Mouse (Mus musculus): ENCODE data around the gene Atpaf2.

Atpaf2 gene

DNA sequence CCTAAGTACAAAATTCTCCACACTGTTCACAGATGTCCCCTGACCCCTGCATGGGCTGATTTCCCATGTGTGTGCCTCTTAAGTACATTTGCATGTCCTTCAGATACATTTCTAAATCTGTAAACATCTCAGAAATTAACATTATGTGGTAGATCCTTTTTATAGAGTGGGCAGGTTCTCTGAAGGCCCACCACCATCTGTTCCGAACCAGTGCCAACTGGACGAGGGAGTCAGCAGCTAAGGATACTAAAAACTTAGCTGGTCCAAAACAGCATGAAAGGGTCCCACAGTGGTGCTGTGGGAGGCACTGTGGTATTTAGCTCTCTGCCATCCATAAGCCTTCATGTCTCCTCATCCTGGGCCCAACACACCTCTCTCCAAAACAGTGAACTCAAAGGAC is 21.1 kb downstream of the Atpaf2 start:
- no peak for DNase-seq (ENCODE audit: low spot score)

DNA sequence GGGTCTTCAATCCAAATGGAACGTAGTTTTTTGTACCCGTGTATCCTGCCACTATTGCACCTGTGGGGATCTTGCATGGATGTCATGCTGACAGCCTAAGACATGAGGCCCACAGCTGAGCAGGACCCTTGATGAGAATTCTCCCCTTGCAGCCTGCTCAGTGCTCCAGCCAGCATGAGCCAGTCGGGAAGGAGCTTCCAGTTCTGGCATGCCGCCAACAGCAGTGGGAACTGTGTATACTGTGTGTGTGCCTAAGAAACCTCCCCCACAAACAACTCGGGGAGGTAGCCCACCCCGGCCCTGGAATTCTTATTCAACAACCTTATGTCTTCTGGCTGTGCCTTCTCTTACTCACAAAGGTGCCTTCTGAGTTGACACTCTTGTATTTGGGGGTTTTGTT is 21.7 kb downstream of the Atpaf2 start:
- no peak for DNase-seq (ENCODE audit: low spot score)

DNA sequence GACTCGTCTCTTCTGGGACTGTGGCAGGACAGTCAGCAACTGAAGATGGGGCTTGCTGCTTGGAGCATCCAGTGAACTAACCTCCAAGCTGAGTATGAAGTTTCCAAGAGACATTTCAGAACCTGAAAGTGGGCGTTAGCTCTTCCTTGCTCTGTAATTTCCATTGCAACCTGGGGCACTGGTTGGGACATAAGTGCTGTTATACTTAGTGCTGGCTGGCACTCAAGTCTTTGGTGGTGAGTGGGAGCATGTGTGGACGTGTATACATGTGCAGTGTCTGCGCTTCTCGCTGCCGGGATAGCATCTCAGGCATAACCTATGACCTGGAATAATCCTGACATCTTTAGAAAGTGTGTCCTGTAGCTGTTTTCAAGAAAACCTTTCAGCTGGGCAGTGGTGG is 26.9 kb downstream of the Atpaf2 start:
- DNase-seq (ENCODE audit: low spot score), result no peak

DNA sequence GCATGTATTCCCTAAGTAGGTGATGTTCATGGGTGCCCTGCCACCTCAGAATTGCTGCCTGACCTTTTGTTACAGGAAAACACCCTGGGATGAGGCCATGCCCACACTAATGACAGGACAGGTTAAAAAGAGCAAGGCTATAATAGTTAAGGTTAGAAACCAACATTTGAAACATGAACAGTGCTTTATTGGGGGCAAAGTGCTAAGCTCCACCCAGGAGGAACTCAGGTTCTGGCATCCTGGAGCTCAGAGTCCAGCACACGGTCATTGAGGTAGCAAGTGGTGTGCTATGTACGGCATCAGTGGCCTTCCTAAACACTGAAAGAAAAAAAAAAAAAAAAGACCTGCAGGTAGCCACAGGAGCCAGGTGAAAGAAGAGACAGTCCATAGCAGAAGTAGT is 30.3 kb downstream of the Atpaf2 start:
- no peak for DNase-seq (ENCODE audit: low spot score)

DNA sequence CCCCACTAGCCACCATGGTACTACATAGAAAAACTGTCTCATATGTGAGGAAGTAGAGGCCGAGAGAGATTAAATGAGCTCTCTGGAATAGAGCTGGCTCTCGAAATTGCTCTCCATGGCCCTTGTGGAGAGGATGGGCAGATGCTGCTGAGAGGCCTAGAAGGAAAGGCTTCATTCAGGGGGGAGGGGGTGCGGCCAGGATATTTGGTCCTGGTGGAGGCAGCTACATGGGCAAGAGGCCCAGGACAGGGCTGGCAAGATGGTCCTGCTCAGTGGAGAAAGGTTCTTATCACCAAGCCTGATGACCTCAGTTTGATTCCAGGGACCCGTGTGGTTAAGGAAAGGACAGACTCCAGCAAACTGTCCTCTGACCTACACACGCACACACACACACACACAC is 32.3 kb downstream of the Atpaf2 start:
- no peak for DNase-seq (ENCODE audit: low spot score)

DNA sequence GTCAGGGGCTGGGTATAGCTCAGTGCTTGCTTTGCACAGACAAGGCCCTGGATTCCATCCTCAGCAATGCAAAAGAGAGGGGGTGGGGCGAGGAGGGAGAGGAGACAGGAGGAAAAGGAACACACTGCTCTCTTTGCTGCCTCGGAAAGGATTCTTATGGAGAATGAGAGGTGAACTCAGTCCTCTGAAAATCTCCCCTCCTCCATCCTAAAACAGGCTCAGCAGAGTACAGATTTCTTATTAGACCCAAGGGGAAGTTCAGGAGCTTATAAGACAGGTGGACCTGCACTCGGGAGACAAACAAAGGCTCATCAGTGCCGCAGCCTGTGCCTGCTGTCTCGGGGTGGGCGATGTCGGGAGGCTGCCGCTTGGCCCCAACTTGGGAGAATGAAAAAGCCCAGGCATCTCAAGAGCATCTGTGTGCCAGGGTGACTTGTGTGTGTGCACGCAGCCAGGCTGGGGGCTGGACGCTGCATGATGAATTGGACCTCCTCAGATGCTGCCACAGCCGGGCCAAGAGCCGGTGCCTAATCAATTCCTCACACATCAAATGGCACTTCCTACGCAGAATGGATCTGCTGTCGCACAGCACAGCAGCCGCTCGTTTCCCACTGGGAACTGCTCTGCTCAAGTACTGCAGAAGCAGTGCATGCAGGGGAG is 33.4 kb downstream of the Atpaf2 start:
- DNase-seq (ENCODE audit: low spot score), result no peak

DNA sequence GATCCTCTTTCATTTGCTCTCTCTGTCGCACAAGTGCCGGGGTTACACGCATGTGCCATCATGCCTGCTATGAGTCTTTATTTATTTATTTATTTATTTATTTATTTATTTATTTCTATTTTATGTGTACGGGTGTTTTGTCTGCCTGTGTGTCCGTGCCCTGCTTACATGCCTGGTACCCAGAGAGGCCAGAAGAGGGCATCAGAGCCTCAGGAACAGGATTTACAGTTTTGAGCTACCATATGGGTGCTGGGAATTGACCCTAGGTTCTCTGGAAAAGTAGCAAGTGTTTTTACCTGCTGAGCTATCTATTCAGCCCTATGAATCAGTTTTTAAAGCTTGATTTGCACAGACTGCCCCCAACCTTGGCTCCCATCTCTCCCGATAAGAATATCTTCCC is 34.7 kb downstream of the Atpaf2 start:
- no peak for DNase-seq (ENCODE audit: low spot score)

DNA sequence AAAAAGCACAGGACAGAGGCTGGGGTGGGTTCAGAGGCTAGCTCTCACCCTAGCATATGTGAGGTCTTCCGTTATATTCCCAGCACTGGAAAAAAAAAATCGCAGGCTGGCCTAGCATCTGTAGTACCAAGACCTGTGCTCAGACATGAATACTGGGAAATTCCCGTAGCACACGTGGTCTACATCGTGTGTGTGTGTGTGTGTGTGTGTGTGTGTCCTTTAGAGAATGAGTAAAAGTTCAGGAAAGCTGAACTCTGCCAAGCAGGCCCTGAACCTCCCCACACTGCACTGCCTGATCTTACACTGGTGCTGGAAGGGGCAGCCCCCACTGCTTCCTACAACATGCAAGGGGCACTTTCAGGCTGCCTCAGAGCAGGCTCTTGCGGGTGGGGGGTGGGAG is 43.8 kb downstream of the Atpaf2 start:
- no peak for DNase-seq (ENCODE audit: low spot score)

DNA sequence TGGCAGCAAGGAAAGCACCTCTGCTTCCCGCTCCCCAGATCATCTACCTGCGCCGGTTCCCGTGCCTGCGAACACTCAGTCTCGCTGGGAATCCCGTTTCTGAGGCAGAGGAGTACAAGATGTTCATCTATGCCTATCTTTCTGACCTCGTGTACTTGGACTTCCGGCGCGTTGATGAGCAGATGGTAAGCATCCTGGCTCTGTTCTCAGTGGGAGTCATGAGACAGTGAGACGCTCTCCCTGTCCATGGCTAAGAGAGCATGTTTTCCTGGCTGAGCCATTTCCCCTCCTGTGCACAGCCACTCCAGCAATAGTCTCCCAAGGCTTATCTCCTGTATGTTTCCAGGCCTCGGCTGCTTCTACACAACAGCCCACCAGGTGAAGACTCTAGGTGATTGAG is 47.8 kb downstream of the Atpaf2 start:
- DNase-seq (ENCODE audit: low spot score), result no peak

DNA sequence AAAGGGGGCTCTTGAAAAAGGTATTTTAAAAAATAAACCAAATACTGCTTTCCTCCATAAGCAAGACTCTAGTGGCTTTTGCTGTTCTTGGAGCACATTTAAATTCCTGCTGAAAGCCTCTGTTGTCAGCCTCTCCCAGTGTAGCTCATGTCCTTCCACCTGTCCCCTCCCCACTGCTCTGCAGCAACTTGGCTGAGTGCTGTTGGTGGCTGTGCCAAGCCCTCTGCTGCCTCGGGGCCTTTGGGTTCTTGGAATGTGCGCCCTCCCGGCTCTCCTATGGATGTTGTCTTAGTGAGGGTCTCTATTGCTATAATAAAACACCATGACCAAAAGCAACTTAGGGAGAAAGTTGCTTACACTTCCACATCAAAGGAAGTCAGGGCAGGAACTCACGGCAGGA is 48.8 kb downstream of the Atpaf2 start:
- DNase-seq (ENCODE audit: low spot score), result no peak

DNA sequence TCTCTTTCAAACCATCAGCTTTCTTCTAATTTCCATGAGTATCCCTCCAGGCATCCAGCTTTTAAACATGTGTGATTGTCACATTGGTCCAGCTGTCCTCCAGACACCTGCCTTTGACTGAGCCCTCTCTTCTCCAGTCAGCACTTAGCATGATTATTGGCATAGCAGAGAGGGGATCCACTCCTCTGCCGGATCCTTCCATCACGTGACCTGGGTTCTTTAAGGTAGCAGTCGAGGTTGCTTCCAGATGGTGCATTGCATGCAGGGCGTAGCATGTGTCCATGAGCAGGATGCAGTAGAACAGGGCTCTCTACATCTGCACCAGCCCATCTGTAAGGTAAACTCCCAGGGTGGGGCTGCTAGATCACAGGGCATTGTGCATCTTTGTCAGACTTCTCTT is 49.3 kb downstream of the Atpaf2 start:
- no peak for DNase-seq (ENCODE audit: low spot score)

DNA sequence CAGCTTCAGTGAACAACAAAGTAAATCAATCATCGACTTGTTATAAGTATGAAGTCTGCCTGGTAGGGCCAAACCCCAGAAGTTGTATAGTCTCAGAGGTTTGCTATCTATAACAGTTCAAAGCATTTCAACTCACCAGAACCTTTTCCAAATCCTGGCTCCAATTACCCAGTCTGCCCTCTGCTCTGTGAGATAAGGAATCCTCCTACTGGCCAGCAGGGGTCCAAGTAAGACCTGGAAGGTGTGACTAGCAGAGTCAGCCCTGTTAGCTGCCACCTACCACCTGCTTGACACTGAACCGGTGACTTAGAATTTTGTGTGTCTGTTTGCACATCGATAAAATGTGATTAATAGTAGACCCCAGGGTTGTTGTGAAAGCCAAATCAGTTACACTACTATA is 51.0 kb downstream of the Atpaf2 start:
- DNase-seq (ENCODE audit: low spot score), result no peak

DNA sequence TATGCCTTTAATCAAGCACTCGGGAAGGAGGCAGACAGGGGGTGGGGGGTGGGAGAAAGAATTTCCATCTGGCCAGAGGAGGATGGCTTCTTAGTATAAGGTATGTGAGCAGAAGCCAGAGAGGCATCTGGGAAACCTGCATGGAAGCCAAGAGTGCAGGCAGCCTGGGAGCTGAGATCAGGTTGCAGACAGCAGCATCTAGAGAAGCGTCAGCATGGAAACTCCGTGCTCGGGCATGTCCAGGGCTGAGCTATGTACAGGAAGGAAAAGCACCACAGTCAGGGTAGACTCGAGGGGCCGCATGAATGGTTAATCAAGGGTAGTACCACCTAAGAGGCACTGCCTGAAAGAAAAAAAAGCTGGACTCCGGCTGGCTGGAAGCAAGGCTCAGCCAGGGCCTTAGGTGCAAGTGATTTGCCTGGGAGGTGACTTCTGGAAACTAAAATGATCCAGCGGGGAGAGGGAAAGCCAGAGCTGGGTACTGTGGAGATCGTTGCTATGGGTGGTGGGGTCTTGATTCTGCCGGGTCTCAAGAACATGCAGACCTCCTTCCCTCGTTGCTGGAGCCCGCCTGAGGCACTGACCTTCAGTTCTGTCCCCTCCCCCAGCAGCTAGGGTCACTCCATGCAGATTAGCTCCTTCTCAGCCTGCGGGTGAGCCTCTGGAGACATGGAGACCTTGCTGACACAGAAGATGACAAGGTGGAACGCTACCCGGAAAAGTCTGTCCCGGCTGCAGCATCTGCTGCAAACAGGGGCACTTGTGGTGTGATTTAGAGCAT is 51.8 kb downstream of the Atpaf2 start:
- no peak for DNase-seq (ENCODE audit: low spot score)

DNA sequence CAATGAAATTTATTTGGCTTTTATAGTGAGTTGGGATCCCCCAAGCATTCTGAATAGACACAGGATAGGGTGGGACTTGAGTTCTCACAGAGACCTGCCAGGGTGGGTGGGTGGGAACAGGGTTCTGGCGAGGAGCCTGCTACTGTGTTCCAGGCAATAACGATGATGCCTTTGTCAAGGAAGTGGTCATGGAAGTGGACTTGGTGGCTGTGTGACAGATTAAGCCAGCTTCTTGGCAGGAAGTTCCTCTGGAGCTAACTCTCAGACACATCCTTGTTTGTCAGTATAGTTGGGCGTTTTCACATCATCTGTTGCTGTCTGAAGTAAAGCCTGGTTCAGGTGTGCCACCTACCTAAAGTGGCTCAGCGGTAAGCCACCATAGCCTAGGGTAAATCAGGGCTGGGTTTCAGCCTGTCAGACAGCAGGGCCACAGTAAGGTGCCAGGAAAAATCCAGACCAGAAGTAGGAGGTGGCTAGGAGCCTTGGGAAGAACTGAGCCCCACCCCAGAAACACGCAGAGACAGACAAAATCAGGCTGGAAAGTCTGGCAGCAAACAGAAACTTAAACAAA is 57.5 kb downstream of the Atpaf2 start:
- no peak for DNase-seq (ENCODE audit: low spot score)

DNA sequence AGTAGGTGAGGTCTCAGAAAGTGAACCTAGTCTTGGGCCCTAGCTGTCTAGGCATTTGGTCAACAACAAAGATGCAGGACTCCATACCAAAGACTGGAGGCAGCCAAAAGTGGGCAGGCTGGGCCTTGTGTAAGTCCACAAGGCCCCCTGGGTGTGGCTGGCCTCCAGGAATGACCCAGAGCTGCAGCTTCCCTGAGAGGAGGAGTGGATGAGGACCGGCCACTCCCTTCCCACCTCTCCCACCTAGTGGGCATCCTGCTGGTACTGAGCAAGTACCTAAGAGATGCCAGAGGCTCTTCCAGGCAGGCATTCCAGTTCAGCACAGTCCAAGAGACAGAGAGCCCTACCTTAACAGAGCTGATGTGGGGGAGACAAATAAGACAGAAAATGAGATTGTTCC is 58.3 kb downstream of the Atpaf2 start:
- no peak for DNase-seq (ENCODE audit: low spot score)

DNA sequence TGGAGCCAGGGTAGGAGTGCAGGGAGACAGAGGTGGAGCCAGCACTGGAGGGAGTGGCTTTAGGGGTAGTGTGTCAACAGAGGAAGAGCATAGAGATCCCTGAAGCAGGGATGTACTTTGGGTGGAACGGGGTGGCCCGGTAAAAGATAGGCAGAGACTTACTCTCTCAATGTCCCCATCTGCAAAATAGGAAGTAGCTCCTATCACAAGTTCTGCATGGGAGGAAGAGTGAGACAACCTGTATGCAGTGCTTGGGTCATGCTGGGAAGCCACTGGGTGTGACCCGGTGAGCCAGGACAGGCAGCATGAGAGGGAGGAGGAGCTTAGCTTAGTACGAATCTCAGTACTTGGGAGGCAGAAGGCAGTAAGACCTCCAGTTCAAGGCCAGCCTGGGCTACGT is 59.1 kb downstream of the Atpaf2 start:
- no peak for DNase-seq (ENCODE audit: low spot score)

DNA sequence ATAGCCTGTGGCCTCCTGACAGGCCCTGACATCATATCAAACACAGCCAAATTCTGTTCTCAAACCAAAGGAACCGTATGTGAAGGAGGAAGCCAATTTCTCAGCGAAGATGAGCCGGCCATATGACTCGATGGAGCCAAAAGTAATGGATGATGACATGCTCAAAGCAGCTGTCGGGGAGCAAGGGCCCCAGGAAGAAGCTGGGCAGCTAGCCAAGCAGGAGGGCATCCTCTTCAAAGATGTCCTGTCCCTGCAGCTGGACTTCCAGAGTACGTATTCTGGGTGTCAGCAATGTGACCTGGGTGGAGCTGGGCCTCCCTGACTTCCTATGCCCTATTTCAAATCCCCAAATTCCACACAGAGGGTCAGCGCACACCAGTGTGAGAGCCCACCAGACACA is 59.7 kb downstream of the Atpaf2 start:
- DNase-seq (ENCODE audit: low spot score), result no peak

DNA sequence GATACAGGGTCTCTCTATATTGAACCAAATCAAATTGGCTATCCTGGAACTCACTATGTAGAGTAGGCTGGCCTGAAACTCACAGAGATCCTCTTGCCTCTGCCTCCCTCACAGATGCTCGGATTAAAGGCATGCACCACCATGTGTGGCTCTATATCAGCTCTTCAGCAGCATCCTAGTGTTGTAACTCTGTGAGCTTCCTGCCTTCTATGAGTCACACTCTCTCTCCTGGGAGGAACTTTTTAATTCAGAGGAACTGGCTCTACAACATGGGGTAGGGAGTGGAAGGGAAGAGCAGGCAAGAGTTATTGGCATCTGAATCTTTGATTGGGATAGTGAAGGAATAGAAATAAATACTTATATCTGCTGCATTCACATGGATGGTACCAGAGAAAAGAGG is 61.1 kb downstream of the Atpaf2 start:
- DNase-seq (ENCODE audit: low spot score), result no peak

DNA sequence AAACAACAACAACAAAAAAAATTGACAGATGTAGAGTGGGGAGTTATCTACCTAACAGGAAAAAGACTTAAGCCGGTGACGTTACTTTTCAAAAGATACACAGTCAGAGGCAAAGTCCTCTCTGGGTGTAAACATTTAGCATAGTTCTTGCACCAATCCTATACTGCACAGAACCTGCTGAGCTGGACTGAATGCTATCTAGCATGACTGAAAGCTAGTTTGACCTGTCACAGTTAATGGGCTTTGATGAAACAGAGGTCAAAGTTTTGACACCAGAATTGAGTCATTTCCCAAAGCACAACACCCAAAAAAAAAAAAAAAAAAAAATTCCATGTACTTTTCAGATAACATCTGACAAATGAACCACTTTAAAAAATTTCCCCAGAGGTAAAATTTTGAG is 62.3 kb downstream of the Atpaf2 start:
- DNase-seq (ENCODE audit: low spot score), result no peak

DNA sequence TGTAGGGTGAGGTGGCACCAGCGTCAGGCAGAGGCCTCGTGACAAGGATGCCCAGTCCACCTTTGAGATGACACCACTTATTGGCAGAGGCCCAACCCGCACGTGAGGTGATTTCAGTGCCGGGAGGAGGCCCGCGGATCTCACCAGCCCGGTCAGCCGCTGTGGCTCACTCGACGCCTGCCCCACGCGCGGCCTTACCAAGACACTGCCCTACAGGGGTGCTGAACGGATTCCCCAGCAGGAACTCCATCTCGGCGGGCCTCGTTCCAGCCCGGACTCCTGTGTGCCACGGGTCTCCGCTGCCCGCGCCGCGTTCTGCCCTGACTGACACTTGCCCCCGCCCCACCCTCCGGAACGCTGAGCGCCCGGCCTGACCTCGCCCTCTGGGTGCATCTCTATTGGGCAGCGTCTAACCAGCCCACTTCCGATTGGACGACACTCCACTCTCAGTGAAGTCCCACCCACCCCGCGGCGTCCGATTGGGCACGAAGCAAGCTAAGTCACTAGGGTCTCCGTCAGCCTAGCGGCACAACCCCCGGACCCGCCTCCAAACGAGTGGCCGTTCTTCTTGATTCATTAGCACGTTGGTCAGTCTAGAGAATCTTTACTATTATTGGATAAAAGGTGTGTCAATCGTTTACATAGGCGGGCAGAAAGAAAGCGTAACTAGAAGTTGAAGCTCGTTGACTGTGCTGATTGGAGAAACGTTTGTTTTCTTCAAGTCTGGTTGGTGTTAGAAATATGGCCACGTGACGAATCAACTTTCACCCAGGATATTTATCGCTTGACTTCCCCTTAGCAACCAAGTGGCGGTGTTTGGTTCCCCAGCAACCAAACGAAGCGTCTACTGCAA is 65.5 kb downstream of the Atpaf2 start, which contains the start of the genes Tom1l2 and Drc3:
Gene Tom1l2 (minus strand): TSS at position 347 of the 853 bp plus-strand sequence.
Gene Drc3 (plus strand): TSS at position 771 of the 853 bp plus-strand sequence.
- peak; percentile 97 for DNase-seq (ENCODE audit: low spot score)

DNA sequence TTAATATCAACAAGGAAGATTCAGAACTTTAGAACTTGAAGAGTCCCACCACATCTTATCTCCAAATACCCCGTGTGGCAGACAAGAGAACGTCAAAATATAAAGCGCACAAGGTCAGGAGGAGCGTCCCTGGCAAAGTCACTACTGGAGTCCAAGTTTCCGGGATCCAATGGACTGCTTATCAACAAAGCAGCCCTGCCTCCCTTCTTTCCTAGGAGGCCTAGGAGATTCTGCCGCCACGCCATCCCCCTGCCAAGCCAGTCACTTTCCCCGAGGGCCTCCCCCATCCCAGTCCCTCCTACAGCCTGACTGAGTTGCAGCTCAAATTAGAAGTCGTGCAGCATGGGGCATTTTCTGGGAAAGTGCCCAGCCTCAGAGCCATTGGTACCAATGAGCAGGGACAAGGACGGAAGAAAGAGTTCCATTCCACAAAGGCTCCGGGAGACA is 66.3 kb downstream of the Atpaf2 start:
- DNase-seq (ENCODE audit: low spot score), result no peak

DNA sequence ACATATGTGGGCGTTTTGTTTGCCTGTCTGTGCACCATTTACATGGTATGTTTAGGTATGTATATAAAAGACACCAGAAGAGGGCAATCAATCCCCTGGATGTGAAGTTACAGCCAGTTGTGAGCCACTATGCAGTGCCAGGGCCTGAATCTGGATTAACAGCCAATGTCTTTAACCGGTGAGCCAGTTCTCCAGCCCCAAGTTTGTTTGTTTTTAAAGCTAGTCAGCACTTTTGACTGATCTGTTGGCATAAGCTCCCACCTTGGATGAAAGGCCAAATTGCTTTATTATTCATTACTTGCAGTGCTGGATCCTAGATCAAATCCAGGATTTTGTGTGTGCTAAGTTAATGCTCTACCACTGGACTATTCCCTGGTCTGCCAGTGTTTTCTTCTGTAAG is 66.9 kb downstream of the Atpaf2 start:
- no peak for DNase-seq (ENCODE audit: low spot score)

All from spleen, adult 12 weeks (tissue).